In genomic region chr17:50512841-50513240, GRCm38 (mm10) we compare ENCODE assay signal across 21 mouse cellular contexts. TPM values are rescaled to one million over a fixed set of nuclear protein-coding genes. Genes with fewer than 3 reads are reported as not detected.
DNase-seq lines count a peak whose midpoint lies in the region; ATAC-seq lines count a peak whose summit lies in the region.
"Had no signal": no experiment of that assay in that cellular context is flagged by ENCODE, and none has a peak within 500 bp of the region (broad histone marks: within the 10 kb centered on the region; RNA-seq: fewer than 3 reads in every experiment).

No protein-coding gene starts in this region.

- peak; percentile 81 for DNase-seq in induced T-regulatory cell, adult 2 months (ENCODE audit: low read depth)
- peak; percentile 38 for DNase-seq in splenic B cell, adult 2 months (ENCODE audit: low read depth, low spot score)
- no peak for DNase-seq in adrenal gland, postnatal 14 days
- DNase-seq in layer of hippocampus, adult 9-10 months (ENCODE audit: low spot score): no peak
- DNase-seq: B cell, adult 2 months; cerebellum, adult 11-12 months; cerebellum, postnatal 10 days; forebrain, postnatal 0 days; heart, postnatal 10 days; kidney, postnatal 36 days; liver, embryonic 13.5 days; lung, embryonic 14.5 days had no signal

- peaks cover 15% of the 10 kb centered on the region for H3K27me3 ChIP-seq in megakaryocyte, embryonic 14.5 days (replicated peaks)
- H3K27me3 ChIP-seq in splenic B cell, adult 2 months (ENCODE audit: control insufficient read depth, insufficient read depth, low read length, poor library complexity, severe bottlenecking): no peaks in the 10 kb centered on the region

- peak overlapping the region; percentile 59 for H3K4me3 ChIP-seq in megakaryocyte, embryonic 14.5 days (replicated peaks)
- H3K4me3 ChIP-seq: forebrain, embryonic 10.5 days; hindbrain, embryonic 10.5 days; kidney, embryonic 15.5 days; limb, embryonic 13.5 days; liver, embryonic 13.5 days had no signal

- no peak for ATAC-seq in megakaryocyte, adult 5-6 weeks (ENCODE audit: poor library complexity, severe bottlenecking)
- peak; percentile 36 for ATAC-seq in CD4-positive, CD25-positive, alpha-beta regulatory T cell, adult 4 months
- ATAC-seq: forebrain, postnatal 0 days; hindbrain, embryonic 16.5 days; intestine, postnatal 0 days had no signal

- H3K4me1 ChIP-seq in megakaryocyte, embryonic 14.5 days: peaks cover 34% of the 10 kb centered on the region

- H3K36me3 ChIP-seq in megakaryocyte, embryonic 14.5 days (replicated peaks; ENCODE audit: low read length): no peaks in the 10 kb centered on the region
- H3K36me3 ChIP-seq in splenic B cell, adult 2 months (ENCODE audit: control insufficient read depth, insufficient read depth, low read length, poor library complexity, severe bottlenecking): peaks cover 3% of the 10 kb centered on the region; the same call in 1 of the 2 replicates
- H3K36me3 ChIP-seq: forebrain, embryonic 10.5 days; hindbrain, embryonic 10.5 days; kidney, embryonic 15.5 days; limb, embryonic 13.5 days; liver, embryonic 13.5 days had no signal

- no peaks in the 10 kb centered on the region for H3K9me3 ChIP-seq in megakaryocyte, embryonic 14.5 days
- H3K9me3 ChIP-seq: forebrain, embryonic 10.5 days; hindbrain, embryonic 10.5 days; kidney, embryonic 15.5 days; limb, embryonic 13.5 days; liver, embryonic 13.5 days had no signal

RNA-seq across cellular contexts. Expression of gene Plcl2, which starts 3.6 kb away (rescaled TPM):
- polyA plus RNA-seq in megakaryocyte, embryonic 14.5 days (2012; ENCODE audit: insufficient read depth, low replicate concordance): 1.2 and 3.1 TPM in 2 replicates
- 52.0 and 54.7 TPM in 2 replicates for total RNA-seq in megakaryocyte, adult 5-6 weeks (2015)
- 58.9 and 61.4 TPM in 2 replicates for total RNA-seq in megakaryocyte, adult 5-6 weeks (2017)
- 1 to 10 TPM; 5.4 to 8.6 TPM for polyA plus RNA-seq in CD4-positive, CD25-positive, alpha-beta regulatory T cell, adult 4 months (2017; shearing (Covaris generic))
- 53.1 and 57.6 TPM in 2 replicates for total RNA-seq in adrenal gland, postnatal 14 days (2021)

Comparison
In these comparisons a context has a peak if more than half of its experiments do, and no peak if none do; other contexts are left out.
1. DNase-seq: peak in induced T-regulatory cell, adult 2 months (single experiment) and splenic B cell, adult 2 months (single experiment); none in adrenal gland, postnatal 14 days (single experiment) and layer of hippocampus, adult 9-10 months (single experiment).